Mouse (Mus musculus) midbrain, embryonic 16.5 days (tissue): ENCODE measurements at regions not wholly inside any gene's neighbourhood (a gene's known extent, or its start where the extent isn't known, plus 50 kb on each side); places are given as distances from the start of the nearest gene placed in this dataset.

Experiments
- ATAC-seq: fragments of 200-750 bp; cut with Nextera tagmentation; 2 replicates; pipeline ENCODE4 v1.8.0; 2017; ENCODE audit warnings: moderate TSS enrichment
- H3K27ac ChIP-seq: fragments of 300-500 bp; sonication (generic); 2 replicates; pipeline ENCODE4 v1.5.1; 2014; ENCODE audit warnings: mild to moderate bottlenecking, low read length, mixed read lengths
- H3K27me3 ChIP-seq: fragments of 300-500 bp; sonication (generic); 2 replicates; pipeline ENCODE4 v1.6.1; 2014; ENCODE audit warnings: low read depth, low read length, mixed read lengths; ENCODE audit not compliant: control insufficient read depth, insufficient read depth
- H3K36me3 ChIP-seq: fragments of 300-500 bp; sonication (generic); 2 replicates; pipeline ENCODE4 v1.6.1; 2014; ENCODE audit warnings: mild to moderate bottlenecking, low read length, moderate library complexity, mixed read lengths; ENCODE audit not compliant: control insufficient read depth, insufficient read depth
- H3K4me1 ChIP-seq: fragments of 300-500 bp; sonication (generic); 2 replicates; pipeline ENCODE4 v1.6.1; 2014; ENCODE audit warnings: mild to moderate bottlenecking, low read length, mixed read lengths; ENCODE audit not compliant: control insufficient read depth, insufficient read depth
- H3K4me2 ChIP-seq: fragments of 300-500 bp; sonication (generic); 2 replicates; pipeline ENCODE4 v1.6.1; 2014; ENCODE audit warnings: mild to moderate bottlenecking, low read length, mixed read lengths
- H3K4me3 ChIP-seq: fragments of 300-500 bp; sonication (generic); 2 replicates; pipeline ENCODE4 v1.5.1; 2014; ENCODE audit warnings: low read depth, mild to moderate bottlenecking, low read length, moderate library complexity, mixed read lengths
- H3K9ac ChIP-seq: fragments of 300-500 bp; sonication (generic); 2 replicates; pipeline ENCODE4 v1.6.1; 2014; ENCODE audit warnings: low read depth, low read length, mixed read lengths
- H3K9me3 ChIP-seq: fragments of 300-500 bp; sonication (generic); replicated peaks from 2 replicates; pipeline ENCODE4 v1.6.1; 2014; ENCODE audit warnings: mild to moderate bottlenecking, low read length, mixed read lengths; ENCODE audit not compliant: control insufficient read depth, poor library complexity, severe bottlenecking
- WGBS: fragments of 180-500 bp; shearing (Covaris S2); extraction: QIAGEN DNeasy Blood & Tissue Kit; methylation state at CpG from one replicate; pipeline ENCODE4 v1.1.7; 2014; 5-methylcytosine and 5-hydroxymethylcytosine counted together

- Histone ChIP-seq H3K4me3 (no peak overlapping the region), H3K36me3 (no peaks in the 10 kb centered on the region), H3K27ac (no peak overlapping the region), H3K27me3 (no peaks in the 10 kb centered on the region), H3K9me3 (no peaks in the 10 kb centered on the region), H3K9ac (no peak overlapping the region), H3K4me2 (no peak overlapping the region), H3K4me1 (no peaks in the 10 kb centered on the region)
- WGBS: 32% methylated on average over 3 of the region's 3 CpGs
- no peak for ATAC-seq
These were observed 91.2 kb upstream of the Paqr3 start for GRCm38 (mm10) chr5:97202557-97202956.

- 27% methylated on average over 4 of the region's 4 CpGs for WGBS
These were observed 89.3 kb upstream of the Paqr3 start for GRCm38 (mm10) chr5:97200655-97201054.

GRCm38 (mm10) chr5:97195281-97195660 is 83.9 kb upstream of the Paqr3 start:
- no peaks in the 10 kb centered on the region for H3K4me1 ChIP-seq
- H3K4me3 ChIP-seq: no peak overlapping the region
- H3K9me3 ChIP-seq: no peaks in the 10 kb centered on the region
- no peak overlapping the region for H3K27ac ChIP-seq
- no peak overlapping the region for H3K9ac ChIP-seq
- no peak overlapping the region for H3K4me2 ChIP-seq
- 34% methylated on average over 10 of the region's 10 CpGs for WGBS
- no peak for ATAC-seq
- no peaks in the 10 kb centered on the region for H3K27me3 ChIP-seq
- no peaks in the 10 kb centered on the region for H3K36me3 ChIP-seq

More at GRCm38 (mm10) chr5:97200655-97201054, 89.3 kb upstream of the Paqr3 start:
- H3K4me1 ChIP-seq: no peaks in the 10 kb centered on the region
- H3K9me3 ChIP-seq: no peaks in the 10 kb centered on the region
- no peak overlapping the region for H3K4me3 ChIP-seq
- no peaks in the 10 kb centered on the region for H3K27me3 ChIP-seq
- no peak overlapping the region for H3K27ac ChIP-seq
- ATAC-seq: no peak
- H3K36me3 ChIP-seq: no peaks in the 10 kb centered on the region
- no peak overlapping the region for H3K9ac ChIP-seq
- H3K4me2 ChIP-seq: no peak overlapping the region

GRCm38 (mm10) chr5:97194656-97195280 is 83.4 kb upstream of the Paqr3 start:
- Histone ChIP-seq H3K36me3 (no peaks in the 10 kb centered on the region), H3K9me3 (no peaks in the 10 kb centered on the region), H3K27ac (no peak overlapping the region), H3K4me1 (no peaks in the 10 kb centered on the region), H3K4me2 (no peak overlapping the region), H3K27me3 (no peaks in the 10 kb centered on the region), H3K9ac (no peak overlapping the region), H3K4me3 (no peak overlapping the region)
- no peak for ATAC-seq
- 62% methylated on average over 11 of the region's 11 CpGs for WGBS

GRCm38 (mm10) chr5:97192656-97193055 is 81.3 kb upstream of the Paqr3 start:
- no peaks in the 10 kb centered on the region for H3K9me3 ChIP-seq
- H3K4me3 ChIP-seq: no peak overlapping the region
- H3K27ac ChIP-seq: no peak overlapping the region
- H3K27me3 ChIP-seq: no peaks in the 10 kb centered on the region
- no peaks in the 10 kb centered on the region for H3K36me3 ChIP-seq
- ATAC-seq: no peak
- WGBS: 60% methylated on average over 13 of the region's 13 CpGs
- no peak overlapping the region for H3K4me2 ChIP-seq
- no peak overlapping the region for H3K9ac ChIP-seq
- H3K4me1 ChIP-seq: no peaks in the 10 kb centered on the region

- H3K36me3 ChIP-seq: no peaks in the 10 kb centered on the region
- no peak overlapping the region for H3K9ac ChIP-seq
- no peak for ATAC-seq
- WGBS: 43% methylated on average over 3 of the region's 3 CpGs
- no peaks in the 10 kb centered on the region for H3K4me1 ChIP-seq
- H3K4me2 ChIP-seq: no peak overlapping the region
- H3K27ac ChIP-seq: no peak overlapping the region
- H3K27me3 ChIP-seq: no peaks in the 10 kb centered on the region
- no peaks in the 10 kb centered on the region for H3K9me3 ChIP-seq
- H3K4me3 ChIP-seq: no peak overlapping the region
These were observed 79.3 kb upstream of the Paqr3 start for GRCm38 (mm10) chr5:97190695-97191094.

GRCm38 (mm10) chr5:97184512-97184911 is 73.1 kb upstream of the Paqr3 start:
- 77% methylated on average over 9 of the region's 9 CpGs for WGBS
- no peak overlapping the region for H3K4me3 ChIP-seq

GRCm38 (mm10) chr5:97181249-97181648 is 69.9 kb upstream of the Paqr3 start:
- no peak overlapping the region for H3K4me3 ChIP-seq
- H3K9me3 ChIP-seq: no peaks in the 10 kb centered on the region
- H3K36me3 ChIP-seq: no peaks in the 10 kb centered on the region
- no peaks in the 10 kb centered on the region for H3K27me3 ChIP-seq
- H3K4me2 ChIP-seq: no peak overlapping the region
- no peak overlapping the region for H3K27ac ChIP-seq
- WGBS: 19% methylated on average over 1 of the region's 1 CpGs
- no peak for ATAC-seq
- H3K9ac ChIP-seq: no peak overlapping the region
- H3K4me1 ChIP-seq: no peaks in the 10 kb centered on the region

More at GRCm38 (mm10) chr5:97184512-97184911, 73.1 kb upstream of the Paqr3 start:
- no peaks in the 10 kb centered on the region for H3K4me1 ChIP-seq
- no peak overlapping the region for H3K4me2 ChIP-seq
- H3K27me3 ChIP-seq: no peaks in the 10 kb centered on the region
- no peak overlapping the region for H3K27ac ChIP-seq
- H3K36me3 ChIP-seq: no peaks in the 10 kb centered on the region
- ATAC-seq: no peak
- H3K9me3 ChIP-seq: no peaks in the 10 kb centered on the region
- no peak overlapping the region for H3K9ac ChIP-seq

GRCm38 (mm10) chr5:97174446-97174845 is 63.0 kb upstream of the Paqr3 start:
- Histone ChIP-seq H3K9me3 (no peaks in the 10 kb centered on the region), H3K27ac (no peak overlapping the region), H3K4me3 (no peak overlapping the region), H3K27me3 (no peaks in the 10 kb centered on the region), H3K36me3 (no peaks in the 10 kb centered on the region), H3K4me2 (no peak overlapping the region), H3K9ac (no peak overlapping the region), H3K4me1 (no peaks in the 10 kb centered on the region)
- 88% methylated on average over 8 of the region's 8 CpGs for WGBS
- ATAC-seq: no peak
